Comparison of ENCODE assay signal across 8 mouse cellular contexts in the genomic region with DNA sequence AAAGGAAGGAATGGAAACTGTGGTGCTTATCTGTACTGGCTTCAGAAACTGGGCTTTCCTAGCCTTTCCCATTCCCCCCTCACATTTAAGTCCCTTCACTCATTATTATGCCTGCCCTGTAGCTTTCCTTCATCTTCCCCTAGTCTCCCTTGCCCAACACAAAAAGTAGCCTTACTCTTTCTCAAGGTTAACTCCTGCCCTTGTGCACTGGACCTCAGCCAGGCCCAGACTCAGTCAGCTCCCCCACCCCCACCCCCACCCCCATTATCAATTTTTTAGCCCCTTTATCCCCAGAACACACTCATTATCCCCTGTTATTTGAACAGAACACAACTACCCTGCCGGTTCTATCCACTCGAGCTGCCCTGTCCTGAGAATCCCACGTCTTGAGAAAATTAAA. TPM values are rescaled to one million over a fixed set of nuclear protein-coding genes. Genes with fewer than 3 reads are reported as not detected.
DNase-seq lines count a peak whose midpoint lies in the region; ATAC-seq and TF ChIP-seq lines count a peak whose summit lies in the region.

No protein-coding gene starts in this region.

- no peaks in the 10 kb centered on the region for H3K9me3 ChIP-seq in limb, embryonic 15.5 days

- no peak for TF ChIP-seq CTCF in gastrocnemius, adult 2 months (IDR thresholded peaks at IDR 0.05)
- TF ChIP-seq CTCF in testis, adult 2 months (IDR thresholded peaks at IDR 0.05; ENCODE audit: control insufficient read depth, insufficient read depth, insufficient replicate concordance, low read depth, low read length) = no peak

- no peak for TF ChIP-seq POLR2A in testis, adult 2 months (IDR thresholded peaks at IDR 0.05; ENCODE audit: control insufficient read depth, low read depth, low read length)

- H3K4me3 ChIP-seq in gastrocnemius, adult 2 months = peak overlapping the region; percentile 92
- H3K4me3 ChIP-seq in testis, adult 2 months (ENCODE audit: control insufficient read depth, low read depth, low read length) = peak overlapping the region; percentile 98; the same call in 1 of the 2 replicates
- peak overlapping the region; percentile 93 for H3K4me3 ChIP-seq in limb, embryonic 15.5 days

- H3K9ac ChIP-seq in limb, embryonic 15.5 days = peak overlapping the region; percentile 24; the same call in 1 of the 2 replicates

- no peaks in the 10 kb centered on the region for H3K36me3 ChIP-seq in testis, adult 2 months (ENCODE audit: control insufficient read depth, insufficient read depth, low read length)
- H3K36me3 ChIP-seq in limb, embryonic 15.5 days = no peaks in the 10 kb centered on the region

- no peak for ATAC-seq in limb, embryonic 15.5 days (ENCODE audit: insufficient number of reproducible peaks, low FRiP score, low TSS enrichment, low read depth)
- no peak for ATAC-seq in megakaryocyte-erythroid progenitor cell, adult 5-6 weeks (replicated peaks; ENCODE audit: low FRiP score, low TSS enrichment, poor library complexity, severe bottlenecking)

- DNase-seq in gastrocnemius, adult 2 months = no peak
- no peak for DNase-seq in gastrocnemius, postnatal 36 days
- DNase-seq in testis, postnatal 10 days (ENCODE audit: low spot score) = no peak
- DNase-seq in right cerebral cortex, postnatal 36 days (ENCODE audit: low spot score in 2 of 2) = no peak
- no peak for DNase-seq in layer of hippocampus, adult 18-20 months (ENCODE audit: low spot score in 2 of 2)

- peaks cover 4% of the 10 kb centered on the region for H3K4me1 ChIP-seq in testis, adult 2 months (ENCODE audit: control insufficient read depth, insufficient read depth, low read length)
- peaks cover 3% of the 10 kb centered on the region; the same call in 1 of the 2 replicates for H3K4me1 ChIP-seq in limb, embryonic 15.5 days

- no peaks in the 10 kb centered on the region for H3K27me3 ChIP-seq in testis, adult 2 months (ENCODE audit: control insufficient read depth, insufficient read depth, low read length)
- no peaks in the 10 kb centered on the region for H3K27me3 ChIP-seq in limb, embryonic 15.5 days

- H3K27ac ChIP-seq in gastrocnemius, adult 2 months = peak overlapping the region; percentile 87
- peak overlapping the region; percentile 84 for H3K27ac ChIP-seq in testis, adult 2 months (ENCODE audit: control insufficient read depth, insufficient read depth, low read depth, low read length)
- H3K27ac ChIP-seq in limb, embryonic 15.5 days = 0 out of 2 replicates have a peak overlapping the region, but pooled peaks have one; percentile 77

- WGBS in limb, embryonic 15.5 days = 58% methylated on average over 3 of the region's 3 CpGs

- H3K4me2 ChIP-seq in limb, embryonic 15.5 days = peak overlapping the region; percentile 40

- intact Hi-C loops in gastrocnemius, adult 2 months (cut with DNase I) = loop anchor here (5.0 kb wide), 1 partner anchor 119 kb away; no protein-coding TSS in a partner anchor
- intact Hi-C loops in gastrocnemius, postnatal 36 days (cut with DNase I) = loop anchor here (10.0 kb wide), 1 partner anchor 121 kb away; no protein-coding TSS in a partner anchor

RNA-seq across cellular contexts. Expression of a gene that starts 1.0 kb away (rescaled TPM):
- total RNA-seq in gastrocnemius, adult 2 months (2021) = 1 to 10 TPM; 6.1 to 8.9 TPM
- 1 to 10 TPM; 5.0 to 7.2 TPM for total RNA-seq in gastrocnemius, postnatal 36 days (2021)
- polyA plus RNA-seq in testis, adult 2 months (2012; rRNA removed) = 2.9 and 3.3 TPM in 2 replicates
- polyA plus RNA-seq in limb, embryonic 15.5 days (2015; fragmentation: Nextera tagmentation; extraction: Ambion mirVana) = 26.8 and 29.1 TPM in 2 replicates
- total RNA-seq in megakaryocyte-erythroid progenitor cell, adult 5-6 weeks (2014; fragmentation: Nextera tagmentation) = 7.5 and 8.5 TPM in 2 replicates
- 8.3 and 8.4 TPM in 2 replicates for total RNA-seq in megakaryocyte-erythroid progenitor cell, adult 5-6 weeks (2017)
- 10 to 100 TPM; 20.8 to 31.0 TPM for total RNA-seq in layer of hippocampus, adult 18-20 months (2021)
